Mouse (Mus musculus): ENCODE data around the gene Fbf1. TPM values are rescaled to one million over a fixed set of nuclear protein-coding genes. Genes with fewer than 3 reads are reported as not detected.

Gene Fbf1
- total RNA-seq, 2 experiments from 2014 or later, result 9.3 to 9.8 TPM

GRCm38 (mm10) chr11:116110540-116110939 lies 57.4 kb downstream of the Fbf1 start:
- intact Hi-C loops (cut with DNase I), result loop anchor here (1.0 kb wide), 1 partner anchor 20 kb away; no protein-coding TSS in a partner anchor
- no peak for DNase-seq

- peak; percentile 83 to 90 for DNase-seq
- intact Hi-C loops (cut with DNase I), result loop anchor here (1.0 kb wide), 1 partner anchor 20 kb away; no protein-coding TSS in a partner anchor
Measured at GRCm38 (mm10) chr11:116110131-116110530, 57.8 kb downstream of the Fbf1 start.

- no peak for DNase-seq
- intact Hi-C loops (cut with DNase I), result loop anchor here (1.0 kb wide), 1 partner anchor 21 kb away; no protein-coding TSS in a partner anchor
Measured at GRCm38 (mm10) chr11:116109441-116110081, 58.4 kb downstream of the Fbf1 start.

- peak; percentile 84 to 88 for DNase-seq
- intact Hi-C loops (cut with DNase I), result no loop called here
Measured at GRCm38 (mm10) chr11:116108464-116109137, 59.4 kb downstream of the Fbf1 start.

- no peak for DNase-seq
- intact Hi-C loops (cut with DNase I), result no loop called here
Measured at GRCm38 (mm10) chr11:116107777-116108285, 60.1 kb downstream of the Fbf1 start.

GRCm38 (mm10) chr11:116106963-116107776 lies 60.8 kb downstream of the Fbf1 start:
- intact Hi-C loops (cut with DNase I), result no loop called here
- no peak for DNase-seq

- intact Hi-C loops (cut with DNase I), result no loop called here
- DNase-seq, result no peak
Measured at GRCm38 (mm10) chr11:116106154-116106962, 61.6 kb downstream of the Fbf1 start.

GRCm38 (mm10) chr11:116105065-116105464 lies 62.9 kb downstream of the Fbf1 start:
- no peak for DNase-seq
- intact Hi-C loops (cut with DNase I), result no loop called here

GRCm38 (mm10) chr11:116104006-116104646 lies 63.8 kb downstream of the Fbf1 start:
- DNase-seq, result peak; percentile 61 to 76
- intact Hi-C loops (cut with DNase I), result no loop called here

- no peak for DNase-seq
- intact Hi-C loops (cut with DNase I), result no loop called here
Measured at GRCm38 (mm10) chr11:116103572-116103971, 64.4 kb downstream of the Fbf1 start.

- intact Hi-C loops (cut with DNase I), result no loop called here
- DNase-seq, result no peak
Measured at GRCm38 (mm10) chr11:116102472-116102871, 65.5 kb downstream of the Fbf1 start.

- intact Hi-C loops (cut with DNase I), result no loop called here
Measured at GRCm38 (mm10) chr11:116101931-116102381, 66.0 kb downstream of the Fbf1 start.

GRCm38 (mm10) chr11:116100839-116101238 lies 67.1 kb downstream of the Fbf1 start:
- DNase-seq, result no peak
- intact Hi-C loops (cut with DNase I), result no loop called here

More at GRCm38 (mm10) chr11:116101931-116102381, 66.0 kb downstream of the Fbf1 start:
- peak; percentile 64 to 74 for DNase-seq

GRCm38 (mm10) chr11:116100385-116100784 lies 67.6 kb downstream of the Fbf1 start:
- intact Hi-C loops (cut with DNase I), result no loop called here
- peak; percentile 75 to 87 for DNase-seq

- DNase-seq, result no peak
- intact Hi-C loops (cut with DNase I), result no loop called here
Measured at GRCm38 (mm10) chr11:116099462-116099861, 68.5 kb downstream of the Fbf1 start.

GRCm38 (mm10) chr11:116098711-116099460 lies 69.1 kb downstream of the Fbf1 start:
- intact Hi-C loops (cut with DNase I), result no loop called here
- peak in 1 of 2 experiments; percentile 41 for DNase-seq

GRCm38 (mm10) chr11:116096213-116097108 lies 71.5 kb downstream of the Fbf1 start:
- no peak for DNase-seq
- intact Hi-C loops (cut with DNase I), result no loop called here

GRCm38 (mm10) chr11:116095573-116095972 lies 72.4 kb downstream of the Fbf1 start:
- intact Hi-C loops (cut with DNase I), result no loop called here
- DNase-seq, result peak in 1 of 2 experiments; percentile 39
